Mouse (Mus musculus): ENCODE results near the gene Gnas.

GRCm38 (mm10) chr2:174294457-174294856, 10.3 kb downstream of the Gnas start:
- TF ChIP-seq CTCF (IDR thresholded peaks at IDR 0.05) (no peak), EP300 (IDR thresholded peaks at IDR 0.05) (no peak)
